Mouse (Mus musculus) limb, embryonic 14.5 days (tissue): ENCODE results near the gene Sspo. TPM values are rescaled to one million over a fixed set of nuclear protein-coding genes. Genes with fewer than 3 reads are reported as not detected.

Source experiments
- ATAC-seq: fragments of 200-750 bp; cut with Nextera tagmentation; 2 replicates; pipeline ENCODE4 v1.8.0; 2017; ENCODE audit warnings: low read depth, moderate number of reproducible peaks, moderate TSS enrichment; ENCODE audit not compliant: low FRiP score
- DNase-seq: peaks from one replicate; pipeline ENCODE4 v3.0.0-alpha.2; 2015; ENCODE audit warnings: low spot score
- H3K27ac ChIP-seq: fragments of 300-500 bp; sonication (generic); replicated peaks from 2 replicates; pipeline ENCODE4 v1.5.1; 2014; ENCODE audit warnings: low read depth, mild to moderate bottlenecking, low read length, moderate library complexity, mixed read lengths
- H3K27me3 ChIP-seq: fragments of 300-500 bp; sonication (generic); 2 replicates; pipeline ENCODE4 v1.6.1; 2014; ENCODE audit warnings: low read length, mixed read lengths; ENCODE audit not compliant: control insufficient read depth, insufficient read depth
- H3K36me3 ChIP-seq: fragments of 300-500 bp; sonication (generic); 2 replicates; pipeline ENCODE4 v1.6.1; 2014; ENCODE audit warnings: mild to moderate bottlenecking, low read length, moderate library complexity, mixed read lengths; ENCODE audit not compliant: control insufficient read depth, insufficient read depth
- H3K4me1 ChIP-seq: fragments of 300-500 bp; sonication (generic); 2 replicates; pipeline ENCODE4 v1.6.1; 2014; ENCODE audit warnings: antibody characterized with exemption, low read length, mixed read lengths; ENCODE audit not compliant: control insufficient read depth, insufficient read depth
- H3K4me2 ChIP-seq: fragments of 300-500 bp; sonication (generic); replicated peaks from 2 replicates; pipeline ENCODE4 v1.6.1; 2014; ENCODE audit warnings: low read depth, mild to moderate bottlenecking, low read length, moderate library complexity; ENCODE audit not compliant: severe bottlenecking
- H3K4me3 ChIP-seq: fragments of 300-500 bp; sonication (generic); replicated peaks from 2 replicates; pipeline ENCODE4 v1.5.1; 2014; ENCODE audit warnings: low read length
- H3K9ac ChIP-seq: fragments of 300-500 bp; sonication (generic); 2 replicates; pipeline ENCODE4 v1.6.1; 2014; ENCODE audit warnings: mild to moderate bottlenecking, low read depth, low read length, moderate library complexity; ENCODE audit not compliant: severe bottlenecking
- H3K9me3 ChIP-seq: fragments of 300-500 bp; sonication (generic); 2 replicates; pipeline ENCODE4 v1.6.1; 2016; ENCODE audit warnings: low read length; ENCODE audit not compliant: control insufficient read depth
- POLR2A ChIP-seq: fragments of 200-500 bp; IDR thresholded peaks from 2 replicates; pipeline ENCODE4 v1.8.0; 2012; ENCODE audit warnings: inconsistent platforms, mild to moderate bottlenecking, moderate library complexity, borderline replicate concordance; ENCODE audit not compliant: insufficient read depth, insufficient read length; ENCODE audit errors: extremely low read depth
- WGBS: fragments of 180-500 bp; shearing (Covaris S2); extraction: QIAGEN DNeasy Blood & Tissue Kit; methylation state at CpG from one replicate; pipeline ENCODE4 v1.1.7; 2014; 5-methylcytosine and 5-hydroxymethylcytosine counted together
- microRNA-seq: library from miRNA; unstranded; fragments of <30 nt; microRNA quantifications from one replicate; pipeline ENCODE4, GENCODE M21; 2016
- polyA plus RNA-seq, 2 experiments: library from polyadenylated mRNA; depleted of rRNA in 1 of 2; stranded (reverse) in 1 of 2; unstranded in 1 of 2; fragments of >200 nt; fragmentation: Nextera tagmentation in 1 of 2; extraction: Ambion mirVana in 1 of 2; gene quantifications; 2 replicates each; pipeline versions ENCODE4 v1.2.1 to v1.2.3; 2012 to 2014

Gene Sspo
- polyA plus RNA-seq, 2 experiments, result 0.07 to 1.2 TPM

GRCm38 (mm10) chr6:48548314-48548713 is 100.3 kb downstream of the Sspo start:
- H3K4me3 ChIP-seq, result no peak overlapping the region
- H3K4me2 ChIP-seq, result no peak overlapping the region
- H3K9me3 ChIP-seq, result no peaks in the 10 kb centered on the region
- no peaks in the 10 kb centered on the region for H3K36me3 ChIP-seq
- DNase-seq (no peak), ATAC-seq (no peak)
- TF ChIP-seq POLR2A, result no peak
- H3K4me1 ChIP-seq, result no peaks in the 10 kb centered on the region
- 86% methylated on average over 6 of the region's 6 CpGs for WGBS
- H3K27me3 ChIP-seq, result no peaks in the 10 kb centered on the region
- H3K9ac ChIP-seq, result no peak overlapping the region
- no peak overlapping the region for H3K27ac ChIP-seq

Small RNAs within 50 kb of the gene (microRNA-seq; reads per million reads assigned to microRNA genes)
- not detected for gene Gm24325

Other genes starting within 250 kb of the Sspo start
- 39.1 and 50.4 TPM in 2 replicates for gene Krba1, start 52.6 kb upstream of the Sspo start, polyA plus RNA-seq (2012; rRNA removed)
- gene Krba1, start 52.6 kb upstream of the Sspo start, polyA plus RNA-seq (2014; fragmentation: Nextera tagmentation; extraction: Ambion mirVana), result 22.1 and 24.6 TPM in 2 replicates
- 43.5 and 62.1 TPM in 2 replicates for gene Zfp467, start 2.4 kb upstream of the Sspo start, polyA plus RNA-seq (2012; rRNA removed)
- 29.3 TPM in 2 replicates for gene Zfp467, start 2.4 kb upstream of the Sspo start, polyA plus RNA-seq (2014; fragmentation: Nextera tagmentation; extraction: Ambion mirVana)
- gene Atp6v0e2, start 89.4 kb downstream of the Sspo start, polyA plus RNA-seq (2012; rRNA removed), result 11.0 and 13.1 TPM in 2 replicates
- 7.8 and 8.7 TPM in 2 replicates for gene Atp6v0e2, start 89.4 kb downstream of the Sspo start, polyA plus RNA-seq (2014; fragmentation: Nextera tagmentation; extraction: Ambion mirVana)
- 17.6 and 18.4 TPM in 2 replicates for gene Lrrc61, start 106.6 kb downstream of the Sspo start, polyA plus RNA-seq (2012; rRNA removed)
- 5.9 and 6.7 TPM in 2 replicates for gene Lrrc61, start 106.6 kb downstream of the Sspo start, polyA plus RNA-seq (2014; fragmentation: Nextera tagmentation; extraction: Ambion mirVana)
- 15.2 and 19.7 TPM in 2 replicates for gene Rarres2, start 124.6 kb downstream of the Sspo start, polyA plus RNA-seq (2012; rRNA removed)
- gene Rarres2, start 124.6 kb downstream of the Sspo start, polyA plus RNA-seq (2014; fragmentation: Nextera tagmentation; extraction: Ambion mirVana), result 16.1 and 21.3 TPM in 2 replicates
- 0.78 TPM in 1 of 2 replicates, not detected in the other for gene Gm45021, start 141.4 kb downstream of the Sspo start, polyA plus RNA-seq (2012; rRNA removed)
- gene Gm45021, start 141.4 kb downstream of the Sspo start, polyA plus RNA-seq (2014; fragmentation: Nextera tagmentation; extraction: Ambion mirVana), result 0.94 TPM in 1 of 2 replicates, not detected in the other
- 35.2 and 55.3 TPM in 2 replicates for gene Repin1, start 145.7 kb downstream of the Sspo start, polyA plus RNA-seq (2012; rRNA removed)
- gene Repin1, start 145.7 kb downstream of the Sspo start, polyA plus RNA-seq (2014; fragmentation: Nextera tagmentation; extraction: Ambion mirVana), result 23.3 and 25.7 TPM in 2 replicates
- not detected in 2 replicates for gene Gm44965, start 145.7 kb downstream of the Sspo start, polyA plus RNA-seq (2012; rRNA removed)
- not detected in 2 replicates for gene Gm44965, start 145.7 kb downstream of the Sspo start, polyA plus RNA-seq (2014; fragmentation: Nextera tagmentation; extraction: Ambion mirVana)
- gene Zfp775, start 153.8 kb downstream of the Sspo start, polyA plus RNA-seq (2012; rRNA removed), result 4.8 and 6.4 TPM in 2 replicates
- gene Zfp775, start 153.8 kb downstream of the Sspo start, polyA plus RNA-seq (2014; fragmentation: Nextera tagmentation; extraction: Ambion mirVana), result 5.8 and 5.9 TPM in 2 replicates
- gene AI854703, start 178.5 kb downstream of the Sspo start, polyA plus RNA-seq (2012; rRNA removed), result 1.1 and 1.5 TPM in 2 replicates
- gene AI854703, start 178.5 kb downstream of the Sspo start, polyA plus RNA-seq (2014; fragmentation: Nextera tagmentation; extraction: Ambion mirVana), result 0.76 and 0.87 TPM in 2 replicates
- 2.3 TPM in 2 replicates for gene Gimap8, start 199.0 kb downstream of the Sspo start, polyA plus RNA-seq (2012; rRNA removed)
- gene Gimap8, start 199.0 kb downstream of the Sspo start, polyA plus RNA-seq (2014; fragmentation: Nextera tagmentation; extraction: Ambion mirVana), result 0.40 and 0.70 TPM in 2 replicates
- gene Gimap9, start 227.9 kb downstream of the Sspo start, polyA plus RNA-seq (2012; rRNA removed), result 5.8 and 6.2 TPM in 2 replicates
- gene Gimap9, start 227.9 kb downstream of the Sspo start, polyA plus RNA-seq (2014; fragmentation: Nextera tagmentation; extraction: Ambion mirVana), result 6.0 and 6.2 TPM in 2 replicates
- gene Gimap4, start 236.3 kb downstream of the Sspo start, polyA plus RNA-seq (2012; rRNA removed), result 9.6 and 9.7 TPM in 2 replicates
- gene Gimap4, start 236.3 kb downstream of the Sspo start, polyA plus RNA-seq (2014; fragmentation: Nextera tagmentation; extraction: Ambion mirVana), result 9.8 and 11.2 TPM in 2 replicates